Mouse (Mus musculus) retina, postnatal 1 day (tissue): Measurements from ENCODE around the gene Gm20388.

ENCODE experiments used
- DNase-seq: peaks from one replicate; pipeline ENCODE4 v3.0.0-alpha.2; 2012

The Gm20388 gene

GRCm38 (mm10) chr8:122354157-122354556 lies 2443.5 kb downstream of the Gm20388 start:
- DNase-seq, result no peak

DNA sequence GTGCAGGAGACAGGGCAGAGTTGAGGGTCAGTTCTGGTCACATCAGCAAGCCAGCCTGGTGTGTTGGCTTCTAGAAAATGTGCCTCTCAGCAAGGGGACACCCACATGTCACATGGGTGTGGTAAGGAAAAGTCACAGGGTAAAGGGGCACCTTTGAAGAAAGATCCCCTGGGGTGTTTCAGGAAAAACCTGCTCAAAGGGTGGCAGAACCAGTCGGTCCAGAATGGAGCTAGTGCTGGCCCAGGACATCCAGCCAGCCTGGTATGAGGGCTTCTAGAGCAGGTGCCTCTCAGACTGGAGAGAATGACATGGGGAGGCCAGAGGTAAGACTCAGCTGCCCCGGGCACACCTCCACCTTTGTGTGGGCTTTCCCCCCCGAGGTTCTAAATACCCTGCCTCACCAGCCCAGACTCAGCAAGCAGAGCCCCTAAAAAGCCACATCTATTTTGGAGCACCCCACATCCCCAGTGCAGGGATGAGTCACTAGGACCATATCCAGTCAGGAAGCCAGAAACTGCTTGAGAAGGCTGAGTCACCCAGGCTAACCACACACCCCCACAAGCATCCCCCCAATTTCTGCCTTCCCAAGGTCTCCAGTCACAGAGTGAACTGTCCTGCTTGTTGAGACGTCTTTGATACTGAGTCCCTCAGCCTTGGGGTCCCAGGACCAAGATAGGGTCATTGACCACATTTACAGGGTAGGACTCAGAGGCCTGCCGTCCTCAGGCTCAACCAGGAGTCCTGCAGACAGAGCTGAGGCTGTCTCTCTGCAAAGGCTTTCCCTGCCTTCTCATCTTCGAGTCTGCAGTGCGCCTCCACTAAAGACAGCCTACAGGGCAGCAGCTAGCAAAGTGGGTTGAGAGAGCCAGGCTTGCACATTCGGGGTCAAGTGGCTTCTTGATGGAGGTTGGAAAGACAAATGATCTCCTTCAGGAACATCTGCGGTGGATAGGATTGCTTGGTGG lies 2445.3 kb downstream of the Gm20388 start:
- DNase-seq, result no peak

GRCm38 (mm10) chr8:122357202-122357601 lies 2446.6 kb downstream of the Gm20388 start:
- DNase-seq, result no peak

- no peak for DNase-seq
Measured at GRCm38 (mm10) chr8:122357641-122358040, 2447.0 kb downstream of the Gm20388 start.

GRCm38 (mm10) chr8:122359111-122359775 lies 2448.6 kb downstream of the Gm20388 start:
- no peak for DNase-seq

GRCm38 (mm10) chr8:122360696-122361416 lies 2450.2 kb downstream of the Gm20388 start, which contains the start of gene Trhr2:
Trhr2 (minus strand) TSS chr8:122360746.
- no peak for DNase-seq

DNA sequence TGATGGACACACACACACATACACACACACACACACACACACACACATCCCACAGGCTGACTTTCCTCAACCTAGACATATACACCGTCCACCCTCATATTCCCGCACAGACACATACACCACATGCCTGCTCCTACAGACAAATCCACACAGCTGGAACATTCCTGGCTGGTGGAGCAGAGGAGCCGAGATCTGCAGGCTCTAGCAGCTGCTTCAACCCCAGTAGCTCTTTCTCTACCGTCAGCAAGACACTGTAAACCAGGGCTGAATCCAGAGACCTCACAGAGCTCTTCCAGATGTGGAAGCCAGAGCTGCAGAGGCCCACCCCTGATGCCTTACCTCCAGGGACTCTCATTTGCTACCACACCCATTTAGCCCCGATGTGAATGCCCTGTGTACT lies 2451.6 kb downstream of the Gm20388 start:
- DNase-seq, result no peak

- no peak for DNase-seq
Measured at GRCm38 (mm10) chr8:122362967-122363366, 2452.3 kb downstream of the Gm20388 start.

DNA sequence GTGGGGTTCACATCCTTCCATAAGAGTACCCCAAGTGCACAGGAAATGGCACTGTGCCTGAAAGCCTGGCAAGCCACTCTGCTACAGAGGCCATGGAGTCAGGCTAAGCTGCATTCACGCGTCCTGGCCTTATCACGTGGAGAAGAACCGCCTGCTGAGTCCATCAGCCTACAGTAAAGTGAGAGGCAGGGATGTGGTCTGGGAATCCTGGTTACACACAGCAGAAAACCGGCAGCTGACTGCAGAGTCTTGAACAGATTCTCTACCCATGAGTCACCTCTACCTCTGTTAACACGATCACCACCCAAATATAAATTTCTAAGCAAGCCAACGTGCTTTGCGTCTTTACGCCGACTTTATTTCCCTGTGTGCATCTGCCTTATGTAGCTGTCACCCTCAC lies 2457.9 kb downstream of the Gm20388 start:
- no peak for DNase-seq

GRCm38 (mm10) chr8:122369665-122370064 lies 2459.0 kb downstream of the Gm20388 start:
- peak; percentile 82 for DNase-seq

DNA sequence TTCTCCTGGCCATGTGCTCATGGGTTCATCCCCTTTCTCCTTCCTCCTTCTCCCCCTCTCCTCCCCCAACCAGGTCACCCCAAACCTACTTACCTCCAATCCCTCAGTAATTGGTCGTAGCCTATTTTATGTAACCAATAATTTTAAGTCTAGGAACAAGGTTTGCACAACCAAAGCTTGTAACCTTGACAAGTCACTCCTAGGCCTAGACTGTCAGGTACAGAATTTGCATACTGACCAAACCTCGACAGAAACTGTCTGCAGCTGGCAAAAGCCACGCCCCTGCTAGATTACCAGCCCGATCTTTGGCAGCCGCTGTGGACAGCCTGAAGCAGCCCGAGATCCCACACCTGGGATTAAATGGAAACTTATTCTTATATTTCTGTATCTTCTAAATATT lies 2461.1 kb downstream of the Gm20388 start:
- no peak for DNase-seq

DNA sequence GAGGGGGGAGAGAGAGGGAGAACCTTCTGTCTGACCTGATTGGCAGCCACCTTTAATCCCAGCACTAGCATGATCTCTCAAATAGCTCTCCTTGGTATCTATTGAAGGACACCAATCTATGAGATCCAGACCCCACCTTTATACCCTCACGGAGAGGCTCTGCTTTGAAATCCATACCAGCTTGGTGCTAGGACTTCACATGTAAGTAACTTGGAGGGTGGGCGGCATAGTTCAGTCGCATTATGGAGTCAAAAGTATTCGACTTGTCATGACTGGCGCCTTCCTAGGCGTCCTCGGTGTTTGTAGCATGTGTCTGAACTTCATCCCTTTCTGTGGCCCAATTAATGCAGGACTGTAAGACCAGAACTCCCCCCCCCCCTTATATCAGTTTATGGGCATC lies 2464.7 kb downstream of the Gm20388 start:
- DNase-seq, result no peak

GRCm38 (mm10) chr8:122375751-122376364 lies 2465.2 kb downstream of the Gm20388 start:
- no peak for DNase-seq

DNA sequence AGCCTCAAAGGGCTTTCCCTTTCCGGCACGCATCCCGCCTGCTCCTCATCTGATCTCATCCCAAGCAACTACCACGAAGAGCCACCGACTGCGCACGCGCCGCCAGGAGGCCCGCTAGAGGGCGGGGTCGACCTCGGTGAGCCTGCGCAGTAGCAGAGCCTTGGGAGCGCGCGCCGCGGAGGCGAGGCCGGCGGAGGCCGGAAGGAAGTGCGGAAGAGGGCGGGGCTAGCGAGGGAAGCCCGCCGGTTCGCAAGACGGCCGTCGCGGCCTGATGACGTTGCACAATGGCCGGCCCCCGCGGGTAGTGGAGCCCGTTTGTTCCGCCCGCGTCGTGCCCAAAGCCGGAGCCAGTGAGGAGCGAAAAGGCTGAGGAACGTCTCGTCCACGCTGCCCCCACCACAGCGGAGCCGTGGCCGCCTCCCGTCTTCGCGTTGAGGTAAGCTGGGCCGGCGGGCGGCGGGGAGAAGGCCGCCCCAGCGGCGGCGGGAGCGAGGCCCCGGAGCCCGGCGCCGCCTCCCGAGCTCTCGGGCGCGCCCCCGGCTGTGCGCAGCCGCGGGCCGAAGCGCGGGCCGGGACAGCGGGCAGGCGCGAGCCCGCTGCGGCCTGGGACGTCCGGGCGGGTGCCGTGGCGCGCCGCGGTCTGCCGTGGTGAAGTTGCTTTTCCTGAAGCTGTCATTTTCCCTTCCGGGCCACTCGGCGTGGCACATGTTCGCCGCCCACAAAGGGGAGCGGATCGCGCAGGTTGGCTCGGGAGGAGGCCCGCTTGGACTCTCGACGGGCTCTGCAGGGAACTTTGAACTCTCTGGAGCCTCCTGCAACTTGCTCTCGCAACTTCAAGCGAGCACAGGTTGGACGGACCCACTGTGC lies 2466.0 kb downstream of the Gm20388 start, which contains the start of gene Zc3h18:
Zc3h18 (plus strand) TSS at position 245 of the 867 bp plus-strand sequence.
- DNase-seq, result peak; percentile 99

DNA sequence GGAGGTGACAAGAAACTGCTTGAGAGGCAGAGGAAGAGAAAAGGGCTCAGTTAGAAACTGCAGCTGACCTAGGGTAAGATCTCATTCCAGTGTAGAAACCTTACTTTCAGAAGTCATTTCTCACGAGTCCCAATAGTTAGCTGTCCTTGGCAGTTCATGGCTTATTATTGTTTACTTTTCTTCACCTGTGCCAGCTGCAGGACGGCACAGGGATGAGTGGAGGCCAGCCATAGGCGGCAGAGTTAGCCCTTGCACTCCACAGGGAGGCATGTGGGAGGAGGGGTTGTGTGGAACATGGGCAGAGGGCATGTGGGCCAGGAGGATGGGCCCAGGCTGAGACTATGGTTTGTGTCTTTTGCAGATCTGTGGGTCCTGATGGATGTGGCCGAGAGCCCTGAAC lies 2472.4 kb downstream of the Gm20388 start:
- no peak for DNase-seq

DNA sequence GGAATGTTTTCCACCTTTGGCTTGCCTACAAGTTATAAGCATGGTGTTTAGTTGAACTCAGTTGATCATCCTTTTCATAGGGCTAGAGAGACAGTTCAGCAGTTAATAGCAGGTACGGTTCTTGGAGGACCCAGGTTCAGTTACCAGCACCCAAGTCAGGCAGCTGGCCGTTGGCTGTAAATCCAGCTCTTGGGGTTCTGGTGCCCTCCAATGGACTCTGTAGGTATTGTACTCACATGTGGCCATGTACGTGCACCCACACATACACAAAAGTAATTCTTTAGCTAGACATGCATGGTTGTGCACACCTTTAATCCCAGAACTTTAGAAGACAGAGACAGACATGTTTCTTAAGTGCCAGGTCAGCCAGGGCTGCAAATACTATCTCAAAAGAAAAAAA lies 2478.7 kb downstream of the Gm20388 start:
- no peak for DNase-seq

- DNase-seq, result no peak
Measured at GRCm38 (mm10) chr8:122390758-122391157, 2480.1 kb downstream of the Gm20388 start.

- no peak for DNase-seq
Measured at GRCm38 (mm10) chr8:122393717-122394116, 2483.1 kb downstream of the Gm20388 start.

- DNase-seq, result peak; percentile 2
Measured at GRCm38 (mm10) chr8:122395291-122395690, 2484.7 kb downstream of the Gm20388 start.

DNA sequence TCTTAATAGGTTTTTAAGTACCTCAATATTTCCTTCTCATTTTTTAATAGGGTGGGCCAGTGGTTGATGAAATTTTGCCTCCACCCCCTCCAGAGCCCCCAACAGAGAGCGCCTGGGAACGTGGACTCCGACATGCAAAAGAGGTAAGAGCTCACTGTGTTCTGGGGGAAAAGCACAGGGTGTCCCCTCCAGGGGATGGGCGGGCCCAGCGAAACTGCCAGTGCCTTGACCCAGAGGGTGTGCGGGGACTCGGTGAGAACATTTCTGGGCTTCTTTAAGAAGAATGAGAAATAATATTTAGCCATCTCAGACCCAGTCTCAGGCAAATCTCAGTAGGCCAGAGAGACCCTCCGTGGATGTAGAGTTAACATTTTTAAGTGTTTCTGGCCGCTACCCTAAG lies 2487.5 kb downstream of the Gm20388 start:
- no peak for DNase-seq

GRCm38 (mm10) chr8:122405146-122405805 lies 2494.6 kb downstream of the Gm20388 start:
- DNase-seq, result no peak
